Mouse (Mus musculus) heart, embryonic 12.5 days (tissue): ENCODE data around the gene Clpb. TPM values are rescaled to one million over a fixed set of nuclear protein-coding genes. Genes with fewer than 3 reads are reported as not detected.

Source experiments
- ATAC-seq: fragments of 200-750 bp; cut with Nextera tagmentation; 2 replicates; pipeline ENCODE4 v1.8.0; 2017; ENCODE audit warnings: moderate TSS enrichment, moderate library complexity; ENCODE audit not compliant: insufficient number of reproducible peaks, low FRiP score
- H3K27ac ChIP-seq: fragments of 300-500 bp; sonication (generic); 2 replicates; pipeline ENCODE4 v1.5.1; 2016; ENCODE audit warnings: mild to moderate bottlenecking, moderate library complexity; ENCODE audit not compliant: poor library complexity, severe bottlenecking
- H3K27me3 ChIP-seq: fragments of 300-500 bp; sonication (generic); replicated peaks from 2 replicates; pipeline ENCODE4 v1.6.1; 2016; ENCODE audit warnings: mild to moderate bottlenecking, moderate library complexity
- H3K36me3 ChIP-seq: fragments of 300-500 bp; sonication (generic); 2 replicates; pipeline ENCODE4 v1.6.1; 2016; ENCODE audit warnings: mild to moderate bottlenecking, moderate library complexity
- H3K4me1 ChIP-seq: fragments of 300-500 bp; sonication (generic); replicated peaks from 2 replicates; pipeline ENCODE4 v1.6.1; 2016; ENCODE audit warnings: mild to moderate bottlenecking
- H3K4me2 ChIP-seq: fragments of 300-500 bp; sonication (generic); 2 replicates; pipeline ENCODE4 v1.6.1; 2016; ENCODE audit warnings: mild to moderate bottlenecking, moderate library complexity
- H3K4me3 ChIP-seq: fragments of 300-500 bp; sonication (generic); 2 replicates; pipeline ENCODE4 v1.5.1; 2016; ENCODE audit warnings: mild to moderate bottlenecking
- H3K9ac ChIP-seq: fragments of 300-500 bp; sonication (generic); 2 replicates; pipeline ENCODE4 v1.6.1; 2016; ENCODE audit warnings: mild to moderate bottlenecking, moderate library complexity
- H3K9me3 ChIP-seq: fragments of 300-500 bp; sonication (generic); replicated peaks from 2 replicates; pipeline ENCODE4 v1.6.1; 2016; ENCODE audit warnings: mild to moderate bottlenecking, moderate library complexity
- WGBS: fragments of 180-500 bp; shearing (Covaris S2); methylation state at CpG from one replicate; pipeline ENCODE4 v1.1.7; 2016; 5-methylcytosine and 5-hydroxymethylcytosine counted together
- polyA plus RNA-seq: library from polyadenylated mRNA; unstranded; fragments of >200 nt; fragmentation: Nextera tagmentation; extraction: Ambion mirVana; gene quantifications from 2 replicates; pipeline ENCODE4 v1.2.1, GENCODE M21; 2016

Gene Clpb
- polyA plus RNA-seq, 1 experiment from 2014 or later: 44.8 TPM

DNA sequence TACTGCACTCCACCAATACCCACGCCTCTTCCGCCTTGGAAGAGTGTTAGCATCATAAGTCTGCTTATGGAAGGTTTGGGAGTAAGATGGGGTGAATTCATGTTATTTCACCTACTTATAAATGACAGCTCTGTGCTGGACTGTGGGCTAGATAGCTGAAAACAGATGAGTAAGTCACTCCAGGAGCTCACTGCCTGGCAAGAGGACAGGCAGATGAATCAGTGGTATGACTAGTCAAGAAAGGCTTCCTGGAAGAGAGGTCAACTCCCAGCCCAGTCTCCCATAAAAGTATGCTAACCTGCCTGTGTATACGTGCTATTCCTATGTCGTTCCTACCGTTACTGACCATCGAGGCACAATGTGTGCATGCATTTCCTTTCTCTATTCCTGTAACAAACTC lies 91.9 kb downstream of the Clpb start:
- Histone ChIP-seq H3K4me3 (no peak overlapping the region), H3K27ac (no peak overlapping the region), H3K4me1 (no peaks in the 10 kb centered on the region; the same call in 1 of the 2 replicates), H3K9me3 (no peaks in the 10 kb centered on the region), H3K27me3 (no peaks in the 10 kb centered on the region), H3K4me2 (no peak overlapping the region), H3K9ac (no peak overlapping the region), H3K36me3 (peaks cover 9% of the 10 kb centered on the region; the same call in 1 of the 2 replicates)
- ATAC-seq: no peak
- 90% methylated on average over 6 of the region's 6 CpGs for WGBS

DNA sequence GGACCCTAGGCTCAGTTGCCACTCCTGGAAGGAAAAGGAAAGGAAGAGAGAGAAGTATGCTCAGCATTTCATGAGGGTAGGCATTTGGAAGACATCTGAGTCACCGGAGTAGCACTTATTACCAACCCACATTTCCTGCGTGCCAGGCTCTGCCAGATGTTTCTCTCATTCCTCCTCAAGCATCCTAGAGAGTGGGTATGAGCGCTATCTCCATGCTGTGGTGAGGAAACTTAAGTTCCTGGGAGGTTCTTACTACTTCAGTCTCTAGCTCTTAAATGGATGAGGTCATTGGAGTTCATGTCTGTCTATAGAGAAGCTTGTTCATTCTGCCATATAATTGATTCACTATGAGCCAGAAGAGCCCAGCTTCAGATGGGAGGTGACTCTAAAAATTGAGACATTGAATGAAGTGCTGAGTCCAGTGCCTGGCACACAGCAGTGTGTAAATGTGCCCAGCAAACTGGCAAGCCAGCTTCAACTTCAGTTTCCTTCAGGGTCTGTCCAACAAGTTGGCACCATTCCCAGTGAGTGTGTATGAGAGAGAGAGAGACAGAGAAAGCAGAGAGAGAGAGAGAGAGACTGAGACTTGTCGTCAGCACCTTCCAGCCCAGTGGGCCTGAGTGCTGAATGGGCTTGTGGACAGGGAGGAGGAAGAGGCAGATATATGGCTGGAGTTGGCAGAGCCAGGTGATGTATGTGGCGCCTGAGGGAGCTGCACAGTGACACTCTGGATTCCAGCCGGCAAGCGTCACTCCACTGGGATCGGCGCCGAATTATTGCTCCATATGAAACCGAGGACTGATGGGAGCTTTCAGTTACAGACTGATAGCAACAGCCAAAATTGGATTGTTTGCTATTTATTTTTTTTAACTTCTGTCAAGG lies 98.7 kb downstream of the Clpb start:
- no peak overlapping the region for H3K4me3 ChIP-seq
- 85% methylated on average over 11 of the region's 11 CpGs for WGBS
- ATAC-seq: no peak

DNA sequence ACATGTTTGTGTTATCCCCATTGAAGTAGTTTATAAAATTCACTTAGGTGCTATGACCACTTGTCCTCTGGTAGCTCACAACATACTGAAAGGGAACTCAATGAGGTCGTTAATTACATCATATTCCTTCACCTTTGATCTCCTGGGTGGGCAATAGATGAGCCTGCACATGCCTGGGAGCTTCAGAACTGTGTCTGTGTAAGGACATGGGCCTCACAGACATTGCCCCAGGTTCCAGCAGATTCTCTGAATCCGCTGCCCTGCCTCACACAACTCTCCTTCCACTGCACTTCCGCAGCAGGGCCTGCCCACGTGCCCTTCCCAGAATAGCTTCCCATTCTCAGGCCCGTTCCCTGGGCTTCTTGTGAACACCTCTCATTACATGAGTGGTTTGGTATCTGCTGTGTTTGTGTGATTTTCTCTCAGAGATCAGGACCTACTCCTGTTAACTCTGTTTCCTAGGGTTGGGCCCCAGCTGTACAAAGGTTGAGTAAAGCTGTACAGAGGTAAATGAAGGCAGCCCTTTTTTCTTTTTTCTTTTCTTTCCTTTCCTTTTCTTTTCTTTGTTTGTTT lies 104.0 kb downstream of the Clpb start:
- H3K27ac ChIP-seq: peak overlapping the region; percentile 73

More for the DNA sequence above, 98.7 kb downstream of the Clpb start:
- Histone ChIP-seq H3K27me3 (no peaks in the 10 kb centered on the region), H3K9ac (no peak overlapping the region), H3K36me3 (peaks cover 8% of the 10 kb centered on the region; the same call in 1 of the 2 replicates), H3K4me1 (peaks cover 7% of the 10 kb centered on the region), H3K4me2 (no peak overlapping the region), H3K9me3 (no peaks in the 10 kb centered on the region), H3K27ac (no peak overlapping the region)

DNA sequence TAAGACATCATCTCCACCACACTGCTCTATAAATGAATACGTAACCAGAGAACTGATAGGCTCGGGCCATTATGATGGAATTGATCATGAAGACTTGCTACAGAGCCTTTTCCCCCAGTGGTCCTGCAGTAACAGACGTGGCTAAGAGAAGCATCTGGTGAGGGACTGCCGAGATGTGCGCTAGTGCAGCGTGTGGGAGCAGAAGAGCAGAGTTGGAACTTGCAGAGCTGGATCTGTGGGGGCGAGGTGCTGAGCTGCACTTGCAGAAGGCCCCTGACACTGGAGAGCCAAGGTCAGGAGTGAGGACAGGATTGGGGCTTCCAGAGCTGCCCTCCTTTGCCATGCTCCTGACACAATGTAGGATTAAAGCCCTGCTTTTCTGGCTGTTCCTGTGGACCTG lies 106.6 kb downstream of the Clpb start:
- ATAC-seq: no peak
- Histone ChIP-seq H3K27me3 (no peaks in the 10 kb centered on the region), H3K4me2 (no peak overlapping the region), H3K9me3 (no peaks in the 10 kb centered on the region), H3K4me3 (no peak overlapping the region), H3K27ac (no peak overlapping the region), H3K9ac (no peak overlapping the region), H3K36me3 (peaks cover 6% of the 10 kb centered on the region; the same call in 1 of the 2 replicates), H3K4me1 (peaks cover 29% of the 10 kb centered on the region)
- 76% methylated on average over 7 of the region's 7 CpGs for WGBS

More for the DNA sequence above, 104.0 kb downstream of the Clpb start:
- no peak for ATAC-seq
- Histone ChIP-seq H3K27me3 (no peaks in the 10 kb centered on the region), H3K36me3 (peaks cover 6% of the 10 kb centered on the region; the same call in 1 of the 2 replicates), H3K9me3 (no peaks in the 10 kb centered on the region), H3K4me1 (peaks cover 24% of the 10 kb centered on the region), H3K9ac (no peak overlapping the region), H3K4me3 (no peak overlapping the region), H3K4me2 (no peak overlapping the region)
- 45% methylated on average over 5 of the region's 5 CpGs for WGBS

DNA sequence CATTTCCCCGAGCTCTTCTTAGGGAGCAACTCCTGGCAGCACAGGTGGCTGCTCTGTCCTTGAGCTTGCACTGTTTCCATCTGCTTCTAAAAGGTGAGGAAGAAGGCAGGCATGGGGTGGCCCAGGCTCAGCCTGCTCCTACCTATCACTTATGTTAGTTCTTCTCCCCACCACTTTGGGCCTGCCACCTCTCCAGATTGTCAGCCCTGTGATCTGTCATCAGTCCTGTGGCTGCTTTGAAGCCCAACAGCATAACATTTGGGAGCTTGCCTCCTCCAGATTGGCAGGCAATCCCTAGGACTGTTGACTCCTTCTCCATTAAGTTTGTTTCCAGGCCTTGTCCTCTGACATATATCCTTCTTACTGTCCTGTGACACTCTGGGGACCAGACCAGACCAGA lies 108.2 kb downstream of the Clpb start:
- Histone ChIP-seq H3K36me3 (peaks cover 6% of the 10 kb centered on the region; the same call in 1 of the 2 replicates), H3K4me2 (no peak overlapping the region), H3K27ac (peak overlapping the region; percentile 19; the same call in 1 of the 2 replicates), H3K27me3 (no peaks in the 10 kb centered on the region), H3K4me1 (peaks cover 29% of the 10 kb centered on the region), H3K9ac (0 out of 2 replicates have a peak overlapping the region, but pooled peaks have one; percentile 15), H3K9me3 (no peaks in the 10 kb centered on the region), H3K4me3 (no peak overlapping the region)
- 50% methylated on average over 1 of the region's 1 CpGs for WGBS
- ATAC-seq: no peak

DNA sequence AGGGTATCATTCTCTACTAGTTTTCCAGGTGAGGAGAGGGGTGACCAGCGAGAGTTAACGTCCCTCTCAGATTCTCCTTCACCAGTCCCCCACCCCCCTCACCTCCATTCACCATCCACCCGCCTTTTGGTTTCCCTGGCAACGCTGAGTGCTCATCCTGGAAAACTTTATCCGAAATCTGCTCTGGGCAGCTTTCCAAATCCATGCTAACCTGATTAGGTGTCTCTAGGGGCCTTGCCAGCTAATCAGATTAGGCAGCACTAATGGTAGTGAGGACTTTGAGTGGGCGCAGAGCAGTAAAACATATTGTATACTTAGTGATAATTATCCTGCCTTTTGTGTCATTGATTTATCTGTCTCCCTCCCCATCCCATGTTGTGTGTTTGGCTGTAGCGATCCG lies 109.3 kb downstream of the Clpb start:
- Histone ChIP-seq H3K9ac (no peak overlapping the region), H3K36me3 (peaks cover 6% of the 10 kb centered on the region; the same call in 1 of the 2 replicates), H3K4me3 (no peak overlapping the region), H3K27ac (no peak overlapping the region), H3K4me2 (no peak overlapping the region), H3K9me3 (no peaks in the 10 kb centered on the region), H3K4me1 (peaks cover 23% of the 10 kb centered on the region), H3K27me3 (no peaks in the 10 kb centered on the region)
- WGBS: 65% methylated on average over 8 of the region's 8 CpGs
- ATAC-seq: no peak

DNA sequence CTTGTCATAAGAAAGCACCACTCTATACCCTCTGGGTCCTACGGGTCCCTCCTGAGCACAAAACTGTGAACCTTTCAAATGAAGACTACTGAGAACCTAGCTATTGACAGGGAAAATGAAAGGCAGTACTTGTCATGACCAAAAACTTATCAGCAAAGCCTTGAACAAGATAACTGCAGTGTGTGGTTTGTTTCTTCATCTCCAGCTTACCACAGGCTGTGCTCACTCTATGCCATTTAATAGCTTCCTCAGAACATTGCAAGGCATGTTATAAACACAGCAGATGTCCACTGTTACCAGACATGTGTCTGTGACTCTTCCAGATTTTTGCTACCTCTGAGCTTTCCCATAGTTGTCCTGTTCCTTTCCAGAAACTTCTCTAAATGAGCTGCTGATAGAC lies 113.6 kb downstream of the Clpb start:
- H3K9me3 ChIP-seq: no peaks in the 10 kb centered on the region
- 78% methylated on average over 1 of the region's 1 CpGs for WGBS
- ATAC-seq: no peak
- H3K4me1 ChIP-seq: peaks cover 8% of the 10 kb centered on the region; the same call in 1 of the 2 replicates
- no peak overlapping the region for H3K9ac ChIP-seq
- H3K4me3 ChIP-seq: no peak overlapping the region
- no peak overlapping the region for H3K4me2 ChIP-seq
- H3K27ac ChIP-seq: no peak overlapping the region
- peaks cover 29% of the 10 kb centered on the region; the same call in 1 of the 2 replicates for H3K36me3 ChIP-seq
- no peaks in the 10 kb centered on the region for H3K27me3 ChIP-seq

DNA sequence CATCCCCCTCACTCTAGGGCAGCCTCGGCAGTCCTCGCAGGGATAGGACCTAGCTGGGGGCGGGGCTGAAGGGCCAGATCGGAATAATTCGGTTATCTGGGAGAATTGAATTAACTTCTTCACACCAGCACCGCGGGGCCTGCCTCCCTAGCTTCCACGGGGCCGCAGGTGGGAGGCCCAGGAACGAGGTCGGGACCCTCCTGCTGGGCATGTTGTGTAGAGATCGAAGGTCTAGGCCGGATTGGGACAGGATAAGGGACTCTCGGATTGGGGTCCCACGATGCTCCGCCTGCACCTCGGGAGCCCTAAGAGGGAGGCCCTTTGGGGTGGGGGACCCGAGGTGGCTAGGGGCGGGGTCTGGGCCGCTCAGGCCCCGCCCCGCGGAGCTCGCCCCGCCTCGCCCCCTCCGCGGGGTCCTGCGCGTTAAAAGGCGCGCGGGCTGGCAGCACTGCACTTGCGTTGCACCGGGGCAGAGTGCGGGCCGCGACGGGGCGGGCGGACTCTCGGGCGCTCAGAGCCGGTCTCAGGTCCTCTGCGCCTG lies 154.5 kb downstream of the Clpb start, which contains the start of gene Phox2a:
Gene Phox2a (plus strand): TSS at position 453 of the 541 bp plus-strand sequence.
- H3K4me3 ChIP-seq: peak within 1 kb of the TSS; percentile 45
- no peak; the same call in 1 of the 2 replicates for ATAC-seq
- H3K27ac ChIP-seq: no peak within 1 kb of the TSS
- H3K4me1 ChIP-seq: peaks cover 35% of the 10 kb centered on the region
- peaks cover 7% of the 10 kb centered on the region; the same call in 1 of the 2 replicates for H3K9me3 ChIP-seq
- 0 out of 2 replicates have a peak, but pooled peaks cover 2% of the 10 kb centered on the region for H3K36me3 ChIP-seq
- H3K4me2 ChIP-seq: peak within 1 kb of the TSS; percentile 70
- H3K9ac ChIP-seq: peak within 1 kb of the TSS; percentile 46
- under 1% methylated on average over 45 of the region's 45 CpGs for WGBS
- H3K27me3 ChIP-seq: peaks cover 55% of the 10 kb centered on the region

DNA sequence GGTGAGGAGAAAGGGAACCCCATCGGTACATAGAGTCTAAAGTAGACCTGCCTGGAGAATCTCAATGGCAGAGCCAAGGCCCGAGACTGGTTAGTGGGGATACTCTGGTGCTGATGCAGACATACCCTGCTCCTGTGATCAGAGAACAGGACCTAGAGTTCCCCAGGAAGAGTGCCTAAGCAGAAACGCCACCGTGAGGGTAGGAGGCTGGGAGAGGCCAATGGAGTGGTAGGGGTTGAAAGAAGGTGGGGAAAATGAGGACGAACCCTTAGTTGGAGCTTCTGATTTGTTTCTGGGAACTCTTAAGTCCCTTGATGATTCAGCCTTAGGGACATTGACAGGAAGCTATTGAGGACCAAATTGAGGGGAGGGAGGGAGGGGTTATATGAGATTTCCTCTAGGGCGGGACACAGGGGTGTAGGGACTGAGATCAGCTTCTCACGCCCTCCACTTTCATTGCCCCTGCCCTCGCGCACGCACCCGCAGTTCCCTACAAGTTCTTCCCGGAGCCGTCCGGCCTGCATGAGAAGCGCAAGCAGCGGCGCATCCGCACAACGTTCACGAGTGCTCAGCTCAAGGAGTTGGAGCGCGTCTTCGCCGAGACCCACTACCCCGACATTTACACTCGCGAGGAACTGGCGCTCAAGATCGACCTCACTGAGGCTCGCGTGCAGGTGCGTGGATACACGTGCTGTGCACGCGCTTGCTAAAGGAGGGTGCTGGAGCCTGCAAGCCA lies 157.0 kb downstream of the Clpb start:
- Histone ChIP-seq H3K9me3 (no peaks in the 10 kb centered on the region), H3K4me3 (peak overlapping the region; percentile 53), H3K9ac (no peak overlapping the region), H3K4me1 (peaks cover 43% of the 10 kb centered on the region), H3K27me3 (peaks cover 55% of the 10 kb centered on the region), H3K4me2 (peak overlapping the region; percentile 79), H3K27ac (no peak overlapping the region), H3K36me3 (peaks cover 27% of the 10 kb centered on the region)
- WGBS: 3% methylated on average over 35 of the region's 35 CpGs
- no peak for ATAC-seq

DNA sequence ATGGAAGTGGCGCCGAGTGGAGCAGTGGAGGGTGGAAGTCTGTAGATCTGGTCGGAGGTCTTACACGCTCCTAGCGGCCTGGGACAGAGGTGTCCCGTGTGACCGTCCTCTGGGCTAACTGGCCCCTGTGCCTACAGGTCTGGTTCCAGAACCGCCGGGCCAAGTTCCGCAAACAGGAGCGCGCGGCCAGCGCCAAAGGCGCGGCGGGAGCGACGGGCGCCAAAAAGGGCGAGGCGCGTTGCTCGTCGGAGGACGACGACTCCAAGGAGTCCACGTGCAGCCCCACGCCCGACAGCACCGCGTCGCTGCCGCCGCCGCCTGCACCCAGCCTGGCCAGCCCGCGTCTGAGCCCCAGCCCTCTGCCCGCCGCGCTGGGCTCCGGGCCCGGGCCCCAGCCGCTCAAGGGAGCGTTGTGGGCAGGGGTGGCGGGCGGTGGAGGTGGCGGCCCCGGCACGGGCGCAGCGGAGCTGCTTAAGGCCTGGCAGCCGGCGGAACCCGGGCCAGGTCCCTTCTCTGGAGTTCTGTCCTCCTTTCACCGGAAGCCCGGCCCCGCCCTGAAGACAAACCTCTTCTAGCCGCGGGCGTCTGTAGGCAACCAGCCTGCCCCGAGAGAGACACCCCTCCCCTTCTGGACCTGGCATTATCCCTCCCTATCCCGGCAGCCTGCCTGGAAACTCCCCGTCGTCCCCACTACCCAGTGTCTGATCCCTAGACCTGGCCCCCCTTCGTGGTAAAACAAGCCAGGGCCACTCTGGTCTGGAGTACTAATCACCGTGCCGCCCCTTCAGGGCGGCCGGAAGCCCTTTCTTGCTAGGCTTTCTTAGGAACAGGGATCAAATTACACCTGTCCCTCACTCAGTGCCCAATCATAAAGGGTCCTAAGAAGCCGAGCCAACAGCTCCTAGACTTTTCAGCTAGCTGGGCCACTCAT lies 158.4 kb downstream of the Clpb start:
- peak; percentile 80 for ATAC-seq

More for the DNA sequence above, 158.4 kb downstream of the Clpb start:
- WGBS: 1% methylated on average over 69 of the region's 71 CpGs
- peak overlapping the region; percentile 79 for H3K4me2 ChIP-seq
- H3K9me3 ChIP-seq: no peaks in the 10 kb centered on the region
- peak overlapping the region; percentile 71 for H3K9ac ChIP-seq
- peak overlapping the region; percentile 60 for H3K27ac ChIP-seq
- peaks cover 43% of the 10 kb centered on the region for H3K4me1 ChIP-seq
- H3K4me3 ChIP-seq: peak overlapping the region; percentile 53
- peaks cover 41% of the 10 kb centered on the region for H3K36me3 ChIP-seq
- H3K27me3 ChIP-seq: peaks cover 49% of the 10 kb centered on the region
